Mouse (Mus musculus): ENCODE data around the gene Hoxa2. TPM values are rescaled to one million over a fixed set of nuclear protein-coding genes. Genes with fewer than 3 reads are reported as not detected.

Gene Hoxa2
- polyA plus RNA-seq, 1 experiment, result 0.16 TPM

DNA sequence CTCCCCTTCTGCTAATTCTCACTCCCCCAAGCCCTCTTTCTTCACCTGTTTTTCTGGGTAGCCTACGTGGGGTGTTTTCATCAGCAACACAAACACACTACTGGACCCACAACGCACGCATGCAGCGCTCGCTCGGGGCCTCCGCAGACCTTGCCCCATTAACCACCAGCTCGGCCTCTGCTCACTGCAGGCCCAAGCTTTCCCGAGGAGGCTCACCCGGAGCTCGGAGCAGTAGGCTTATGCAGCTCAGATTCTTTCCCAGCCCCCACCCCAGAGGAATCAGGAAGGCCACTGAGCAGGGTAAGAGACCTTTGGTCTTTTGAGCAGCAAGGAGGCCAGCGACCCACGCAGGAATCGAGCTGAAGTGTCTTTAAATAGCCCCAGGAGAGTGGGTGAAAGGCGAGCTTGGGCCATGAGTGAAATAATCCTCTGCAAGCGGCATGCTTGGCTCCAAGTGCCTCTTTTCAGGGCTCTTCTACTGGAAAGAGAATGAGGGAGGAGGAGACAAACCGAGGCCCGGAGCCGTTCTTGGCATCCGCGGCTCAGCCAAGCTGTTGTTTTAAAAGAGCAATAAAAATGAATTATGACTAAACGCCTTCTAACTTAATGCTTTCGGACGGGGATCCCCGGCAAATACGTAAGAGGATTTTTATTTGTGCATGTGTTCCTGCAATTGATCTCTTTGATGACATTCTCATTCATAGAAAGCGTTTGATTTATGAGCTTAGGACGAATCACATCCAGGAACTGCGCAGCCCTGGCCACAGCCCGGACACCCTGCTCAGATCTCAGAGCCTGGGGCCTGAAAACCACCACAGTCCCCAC, 3.9 kb downstream of the Hoxa2 start:
- H3K27me3 ChIP-seq (ENCODE audit: control insufficient read depth, insufficient read depth, insufficient read length), result no peaks in the 10 kb centered on the region
- H3K79me2 ChIP-seq (ENCODE audit: control insufficient read depth, insufficient read depth), result peaks cover 42% of the 10 kb centered on the region
- peaks cover 18% of the 10 kb centered on the region for H3K79me3 ChIP-seq (ENCODE audit: low read depth)
- TF ChIP-seq MAX (IDR thresholded peaks at IDR 0.05) (no peak), FOSL1 (IDR thresholded peaks at IDR 0.05; ENCODE audit: insufficient read depth, low read length, poor library complexity, severe bottlenecking) (no peak), CTCF (IDR thresholded peaks at IDR 0.05; ENCODE audit: control insufficient read depth, insufficient read depth, insufficient read length) (no peak), MYOD1 (IDR thresholded peaks at IDR 0.05; ENCODE audit: control insufficient read depth, insufficient read length, low read depth) (no peak), CEBPB (IDR thresholded peaks at IDR 0.05; ENCODE audit: low read depth) (no peak), MYOG (IDR thresholded peaks at IDR 0.05; ENCODE audit: control insufficient read depth, extremely low read depth, insufficient read length) (no peak), USF1 (IDR thresholded peaks at IDR 0.05; ENCODE audit: low read depth) (no peak)
- H3ac ChIP-seq (ENCODE audit: control insufficient read depth, insufficient read length, low read depth), result peak overlapping the region; percentile 40
- peak overlapping the region; percentile 78 for H3K4me3 ChIP-seq (ENCODE audit: insufficient read depth, poor library complexity, severe bottlenecking)
- peaks cover 19% of the 10 kb centered on the region for H3K36me3 ChIP-seq (ENCODE audit: control insufficient read depth, insufficient read depth)

GRCm38 (mm10) chr6:52159979-52160378, 4.7 kb downstream of the Hoxa2 start:
- peak overlapping the region; percentile 78 for H3K4me3 ChIP-seq (ENCODE audit: insufficient read depth, poor library complexity, severe bottlenecking)
- TF ChIP-seq MYOG (IDR thresholded peaks at IDR 0.05; ENCODE audit: control insufficient read depth, extremely low read depth, insufficient read length) (no peak), MAX (IDR thresholded peaks at IDR 0.05) (no peak), CTCF (IDR thresholded peaks at IDR 0.05; ENCODE audit: control insufficient read depth, insufficient read depth, insufficient read length) (no peak), USF1 (IDR thresholded peaks at IDR 0.05; ENCODE audit: low read depth) (no peak), MYOD1 (IDR thresholded peaks at IDR 0.05; ENCODE audit: control insufficient read depth, insufficient read length, low read depth) (no peak), CEBPB (IDR thresholded peaks at IDR 0.05; ENCODE audit: low read depth) (no peak), FOSL1 (IDR thresholded peaks at IDR 0.05; ENCODE audit: insufficient read depth, low read length, poor library complexity, severe bottlenecking) (no peak)
- H3K36me3 ChIP-seq (ENCODE audit: control insufficient read depth, insufficient read depth), result peaks cover 19% of the 10 kb centered on the region
- no peak overlapping the region for H3ac ChIP-seq (ENCODE audit: control insufficient read depth, insufficient read length, low read depth)
- H3K79me3 ChIP-seq (ENCODE audit: low read depth), result peaks cover 18% of the 10 kb centered on the region
- no peaks in the 10 kb centered on the region for H3K27me3 ChIP-seq (ENCODE audit: control insufficient read depth, insufficient read depth, insufficient read length)
- peaks cover 42% of the 10 kb centered on the region for H3K79me2 ChIP-seq (ENCODE audit: control insufficient read depth, insufficient read depth)

DNA sequence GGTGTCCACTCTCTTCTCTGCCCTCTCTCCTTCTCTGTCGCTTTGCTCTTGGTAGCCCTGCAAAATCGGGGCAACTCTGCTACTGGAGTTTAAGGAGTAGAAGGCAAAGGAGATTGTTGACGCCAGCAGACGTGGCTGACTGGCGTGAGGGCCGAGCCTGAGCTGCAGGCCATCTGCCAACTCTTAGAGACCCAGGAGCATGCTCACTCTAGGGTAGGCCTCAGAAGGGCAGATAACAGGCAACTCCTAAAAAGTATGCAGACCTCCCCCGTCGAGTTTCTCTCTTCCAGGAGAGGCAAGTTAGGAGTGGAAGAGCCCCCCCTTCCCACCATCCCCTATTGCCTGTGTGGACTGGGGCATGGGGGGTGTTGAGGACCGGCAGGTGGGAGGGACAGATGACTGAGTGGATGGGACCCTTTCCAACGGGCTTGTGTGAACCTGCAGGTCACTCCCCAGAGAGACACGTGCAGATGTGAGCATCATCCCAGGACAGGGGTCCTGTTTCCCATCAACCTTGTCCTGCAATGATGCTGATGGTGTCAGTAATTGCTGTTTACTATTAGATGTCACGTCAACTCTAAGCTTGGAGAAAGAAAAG, 5.4 kb downstream of the Hoxa2 start:
- peaks cover 19% of the 10 kb centered on the region for H3K36me3 ChIP-seq (ENCODE audit: control insufficient read depth, insufficient read depth)
- H3K79me2 ChIP-seq (ENCODE audit: control insufficient read depth, insufficient read depth), result peaks cover 42% of the 10 kb centered on the region
- TF ChIP-seq CEBPB (IDR thresholded peaks at IDR 0.05; ENCODE audit: low read depth) (no peak), USF1 (IDR thresholded peaks at IDR 0.05; ENCODE audit: low read depth) (no peak), MYOD1 (IDR thresholded peaks at IDR 0.05; ENCODE audit: control insufficient read depth, insufficient read length, low read depth) (no peak), FOSL1 (IDR thresholded peaks at IDR 0.05; ENCODE audit: insufficient read depth, low read length, poor library complexity, severe bottlenecking) (no peak), CTCF (IDR thresholded peaks at IDR 0.05; ENCODE audit: control insufficient read depth, insufficient read depth, insufficient read length) (no peak), MAX (IDR thresholded peaks at IDR 0.05) (no peak), MYOG (IDR thresholded peaks at IDR 0.05; ENCODE audit: control insufficient read depth, extremely low read depth, insufficient read length) (no peak)
- H3ac ChIP-seq (ENCODE audit: control insufficient read depth, insufficient read length, low read depth), result peak overlapping the region; percentile 73
- no peaks in the 10 kb centered on the region for H3K27me3 ChIP-seq (ENCODE audit: control insufficient read depth, insufficient read depth, insufficient read length)
- H3K79me3 ChIP-seq (ENCODE audit: low read depth), result peaks cover 18% of the 10 kb centered on the region
- peak overlapping the region; percentile 78 for H3K4me3 ChIP-seq (ENCODE audit: insufficient read depth, poor library complexity, severe bottlenecking)

DNA sequence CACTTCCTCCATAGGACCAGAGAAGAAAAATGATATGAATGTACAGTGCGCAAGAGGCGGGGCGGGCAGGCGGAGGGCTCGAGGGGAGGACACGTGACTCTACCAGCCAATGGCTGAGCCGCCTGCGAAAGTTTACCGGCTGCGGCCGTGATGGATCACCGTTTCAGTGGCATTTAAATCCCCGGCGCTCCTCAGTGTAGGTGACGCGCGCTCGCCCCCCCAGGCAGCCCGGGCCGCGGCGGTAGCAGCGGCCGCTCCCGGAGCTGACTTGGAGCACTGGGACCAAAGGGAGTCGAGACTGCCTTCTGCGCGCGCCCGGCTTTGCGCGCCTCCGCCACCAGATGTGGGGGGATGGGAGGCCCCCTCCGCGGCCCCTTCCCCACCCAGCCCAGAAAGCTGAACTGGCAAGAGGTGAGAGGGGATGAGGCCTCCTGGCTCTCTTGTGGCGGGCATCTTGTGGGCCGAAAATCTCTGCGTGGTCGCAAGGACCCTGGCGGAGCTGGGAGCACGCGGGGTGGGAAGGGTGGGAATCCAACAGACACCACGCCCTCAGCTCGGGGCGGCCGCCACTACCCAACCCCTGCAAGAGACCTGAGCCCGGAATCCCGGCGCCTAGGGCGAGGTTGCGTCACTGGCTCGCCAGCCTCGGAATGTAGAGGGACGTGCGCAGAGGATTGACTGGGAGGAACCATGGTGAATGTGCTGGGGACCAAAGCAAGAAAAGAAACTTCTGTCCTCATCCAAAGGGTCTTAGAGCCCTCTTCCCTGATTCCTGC, 6.2 kb downstream of the Hoxa2 start, which contains the start of gene Hoxa1:
Gene Hoxa1, minus strand, starts transcription at position 42 of the 776 bp plus-strand sequence.
- Histone ChIP-seq H3K27me3 (ENCODE audit: control insufficient read depth, insufficient read depth, insufficient read length) (no peaks in the 10 kb centered on the region), H3ac (ENCODE audit: control insufficient read depth, insufficient read length, low read depth) (peak within 1 kb of the TSS; percentile 78), H3K4me3 (ENCODE audit: insufficient read depth, poor library complexity, severe bottlenecking) (peak within 1 kb of the TSS; percentile 78), H3K79me2 (ENCODE audit: control insufficient read depth, insufficient read depth) (peaks cover 42% of the 10 kb centered on the region), H3K36me3 (ENCODE audit: control insufficient read depth, insufficient read depth) (peaks cover 17% of the 10 kb centered on the region), H3K79me3 (ENCODE audit: low read depth) (peaks cover 18% of the 10 kb centered on the region)
- TF ChIP-seq MYOG (IDR thresholded peaks at IDR 0.05; ENCODE audit: control insufficient read depth, extremely low read depth, insufficient read length) (no peak), USF1 (IDR thresholded peaks at IDR 0.05; ENCODE audit: low read depth) (peak; percentile 92), MAX (IDR thresholded peaks at IDR 0.05) (peak; percentile 10), CEBPB (IDR thresholded peaks at IDR 0.05; ENCODE audit: low read depth) (peak; percentile 88), MYOD1 (IDR thresholded peaks at IDR 0.05; ENCODE audit: control insufficient read depth, insufficient read length, low read depth) (no peak), CTCF (IDR thresholded peaks at IDR 0.05; ENCODE audit: control insufficient read depth, insufficient read depth, insufficient read length) (no peak), FOSL1 (IDR thresholded peaks at IDR 0.05; ENCODE audit: insufficient read depth, low read length, poor library complexity, severe bottlenecking) (no peak)
